Mouse (Mus musculus) forebrain, embryonic 14.5 days (tissue): ENCODE data around the gene Add3. TPM values are rescaled to one million over a fixed set of nuclear protein-coding genes. Genes with fewer than 3 reads are reported as not detected.

Experiments used
- ATAC-seq: fragments of 200-750 bp; cut with Nextera tagmentation; 2 replicates; pipeline ENCODE4 v1.8.0; 2017; ENCODE audit warnings: mild to moderate bottlenecking, moderate library complexity
- DNase-seq: peaks from one replicate; pipeline ENCODE4 v3.0.0-alpha.2; 2015; ENCODE audit warnings: low spot score
- H3K27ac ChIP-seq: fragments of 300-500 bp; sonication (generic); 2 replicates; pipeline ENCODE4 v1.5.1; 2014; ENCODE audit warnings: low read depth, mild to moderate bottlenecking, control low read depth, low read length, moderate library complexity
- H3K27me3 ChIP-seq: fragments of 300-500 bp; sonication (generic); replicated peaks from 2 replicates; pipeline ENCODE4 v1.6.1; 2014; ENCODE audit warnings: low read length, control low read depth, mixed read lengths; ENCODE audit not compliant: control insufficient read depth, insufficient read depth
- H3K36me3 ChIP-seq: fragments of 300-500 bp; sonication (generic); 2 replicates; pipeline ENCODE4 v1.6.1; 2014; ENCODE audit warnings: low read length, control low read depth; ENCODE audit not compliant: control insufficient read depth, insufficient read depth
- H3K4me1 ChIP-seq: fragments of 300-500 bp; sonication (generic); 2 replicates; pipeline ENCODE4 v1.6.1; 2014; ENCODE audit warnings: antibody characterized with exemption, low read length, control low read depth; ENCODE audit not compliant: control insufficient read depth, insufficient read depth
- H3K4me2 ChIP-seq: fragments of 300-500 bp; sonication (generic); 2 replicates; pipeline ENCODE4 v1.6.1; 2014; ENCODE audit warnings: mild to moderate bottlenecking, control low read depth, low read length
- H3K4me3 ChIP-seq: fragments of 300-500 bp; sonication (generic); 2 replicates; pipeline ENCODE4 v1.5.1; 2014; ENCODE audit warnings: low read depth, low read length, control low read depth
- H3K9ac ChIP-seq: fragments of 300-500 bp; sonication (generic); 2 replicates; pipeline ENCODE4 v1.6.1; 2014; ENCODE audit warnings: mild to moderate bottlenecking, low read length, control low read depth, moderate library complexity
- H3K9me3 ChIP-seq: fragments of 300-500 bp; sonication (generic); replicated peaks from 2 replicates; pipeline ENCODE4 v1.6.1; 2016; ENCODE audit warnings: low read length, control low read depth, mixed read lengths; ENCODE audit not compliant: control insufficient read depth
- WGBS: fragments of 180-500 bp; shearing (Covaris S2); extraction: QIAGEN DNeasy Blood & Tissue Kit; methylation state at CpG from one replicate; pipeline ENCODE4 v1.1.7; 2014; 5-methylcytosine and 5-hydroxymethylcytosine counted together
- polyA plus RNA-seq: library from polyadenylated mRNA; unstranded; fragments of >200 nt; fragmentation: Nextera tagmentation; extraction: Ambion mirVana; gene quantifications from 2 replicates; pipeline ENCODE4 v1.2.1, GENCODE M21; 2014

The Add3 gene
- 25.2 and 32.6 TPM in 2 replicates for polyA plus RNA-seq

- H3K9me3 ChIP-seq = no peaks in the 10 kb centered on the region
- DNase-seq = peak; percentile 66
- no peaks in the 10 kb centered on the region; the same call in none of the 2 replicates for H3K27me3 ChIP-seq
- no peak for ATAC-seq
- H3K36me3 ChIP-seq = no peaks in the 10 kb centered on the region
- H3K4me3 ChIP-seq = peak within 1 kb of the TSS; percentile 85
- 4% methylated on average over 24 of the region's 24 CpGs for WGBS
- peak within 1 kb of the TSS; percentile 39; the same call in 1 of the 2 replicates for H3K27ac ChIP-seq
- peaks cover 18% of the 10 kb centered on the region for H3K4me1 ChIP-seq
- H3K9ac ChIP-seq = peak within 1 kb of the TSS; percentile 61
- H3K4me2 ChIP-seq = peak within 1 kb of the TSS; percentile 90
These were observed at the start of gene Add3 for GRCm38 (mm10) chr19:53140044-53140803. Gene Add3 (plus strand): TSS chr19:53140443.

GRCm38 (mm10) chr19:53090677-53091076 is 49.6 kb upstream of the Add3 start:
- Histone ChIP-seq H3K4me2 (no peak overlapping the region), H3K27ac (no peak overlapping the region), H3K4me3 (no peak overlapping the region), H3K27me3 (no peaks in the 10 kb centered on the region), H3K9me3 (no peaks in the 10 kb centered on the region), H3K9ac (no peak overlapping the region), H3K36me3 (no peaks in the 10 kb centered on the region), H3K4me1 (peaks cover 10% of the 10 kb centered on the region; the same call in 1 of the 2 replicates)
- DNase-seq = no peak
- 94% methylated on average over 5 of the region's 5 CpGs for WGBS
- no peak for ATAC-seq

GRCm38 (mm10) chr19:53092251-53092650 is 48.0 kb upstream of the Add3 start:
- Histone ChIP-seq H3K4me3 (no peak overlapping the region), H3K9me3 (no peaks in the 10 kb centered on the region), H3K9ac (no peak overlapping the region), H3K4me1 (peaks cover 8% of the 10 kb centered on the region; the same call in 1 of the 2 replicates), H3K36me3 (no peaks in the 10 kb centered on the region), H3K4me2 (no peak overlapping the region), H3K27me3 (no peaks in the 10 kb centered on the region), H3K27ac (no peak overlapping the region)
- DNase-seq (no peak), ATAC-seq (no peak)
- WGBS = 61% methylated on average over 6 of the region's 6 CpGs

GRCm38 (mm10) chr19:53093294-53093693 is 46.9 kb upstream of the Add3 start:
- ATAC-seq = no peak
- no peaks in the 10 kb centered on the region for H3K36me3 ChIP-seq
- 92% methylated on average over 3 of the region's 3 CpGs for WGBS
- H3K27ac ChIP-seq = no peak overlapping the region
- H3K9ac ChIP-seq = no peak overlapping the region
- no peak overlapping the region for H3K4me3 ChIP-seq
- H3K4me2 ChIP-seq = no peak overlapping the region
- H3K9me3 ChIP-seq = no peaks in the 10 kb centered on the region
- H3K4me1 ChIP-seq = no peaks in the 10 kb centered on the region
- DNase-seq = no peak
- no peaks in the 10 kb centered on the region for H3K27me3 ChIP-seq

GRCm38 (mm10) chr19:53094684-53095083 is 45.6 kb upstream of the Add3 start:
- no peaks in the 10 kb centered on the region for H3K27me3 ChIP-seq
- H3K9me3 ChIP-seq = no peaks in the 10 kb centered on the region
- H3K9ac ChIP-seq = no peak overlapping the region
- no peaks in the 10 kb centered on the region for H3K4me1 ChIP-seq
- no peak overlapping the region for H3K4me2 ChIP-seq
- 88% methylated on average over 4 of the region's 4 CpGs for WGBS
- no peak for DNase-seq
- ATAC-seq = no peak
- H3K4me3 ChIP-seq = no peak overlapping the region
- H3K36me3 ChIP-seq = no peaks in the 10 kb centered on the region
- no peak overlapping the region for H3K27ac ChIP-seq

- ATAC-seq = no peak
- WGBS = 81% methylated on average over 12 of the region's 12 CpGs
- H3K4me3 ChIP-seq = no peak overlapping the region
- no peak overlapping the region for H3K27ac ChIP-seq
- no peak overlapping the region for H3K4me2 ChIP-seq
- no peaks in the 10 kb centered on the region for H3K27me3 ChIP-seq
- no peaks in the 10 kb centered on the region for H3K36me3 ChIP-seq
- no peak overlapping the region for H3K9ac ChIP-seq
- H3K9me3 ChIP-seq = no peaks in the 10 kb centered on the region
- DNase-seq = no peak
- peaks cover 3% of the 10 kb centered on the region; the same call in 1 of the 2 replicates for H3K4me1 ChIP-seq
These were observed 38.6 kb upstream of the Add3 start for GRCm38 (mm10) chr19:53101374-53102300.

- no peak for ATAC-seq
- no peak overlapping the region for H3K27ac ChIP-seq
- H3K4me2 ChIP-seq = peak overlapping the region; percentile 12; the same call in 1 of the 2 replicates
- peak; percentile 23 for DNase-seq
- H3K9me3 ChIP-seq = no peaks in the 10 kb centered on the region
- WGBS = 51% methylated on average over 26 of the region's 26 CpGs
- H3K4me1 ChIP-seq = peaks cover 3% of the 10 kb centered on the region; the same call in 1 of the 2 replicates
- no peaks in the 10 kb centered on the region for H3K36me3 ChIP-seq
- H3K27me3 ChIP-seq = no peaks in the 10 kb centered on the region
- no peak overlapping the region for H3K4me3 ChIP-seq
- no peak overlapping the region for H3K9ac ChIP-seq
These were observed 34.7 kb upstream of the Add3 start for GRCm38 (mm10) chr19:53105374-53106090.

- Histone ChIP-seq H3K9me3 (no peaks in the 10 kb centered on the region), H3K9ac (no peak overlapping the region), H3K27ac (no peak overlapping the region), H3K27me3 (no peaks in the 10 kb centered on the region), H3K4me3 (no peak overlapping the region), H3K4me2 (no peak overlapping the region), H3K36me3 (no peaks in the 10 kb centered on the region), H3K4me1 (peaks cover 3% of the 10 kb centered on the region; the same call in 1 of the 2 replicates)
- WGBS = 87% methylated on average over 7 of the region's 7 CpGs
- no peak for ATAC-seq
- no peak for DNase-seq
These were observed 33.3 kb upstream of the Add3 start for GRCm38 (mm10) chr19:53106952-53107351.
